Mouse (Mus musculus) cerebellum, postnatal 14 days (tissue): ENCODE results near the gene Gm45753.

ENCODE experiments used
- DNase-seq, 2 experiments: peaks; one replicate each; pipeline ENCODE4 v3.0.0; 2021; ENCODE audit warnings: mixed read lengths in 2 of 2

Gene Gm45753

GRCm38 (mm10) chr8:45269056-45269455, 39.2 kb downstream of the Gm45753 start:
- no peak for DNase-seq

DNA sequence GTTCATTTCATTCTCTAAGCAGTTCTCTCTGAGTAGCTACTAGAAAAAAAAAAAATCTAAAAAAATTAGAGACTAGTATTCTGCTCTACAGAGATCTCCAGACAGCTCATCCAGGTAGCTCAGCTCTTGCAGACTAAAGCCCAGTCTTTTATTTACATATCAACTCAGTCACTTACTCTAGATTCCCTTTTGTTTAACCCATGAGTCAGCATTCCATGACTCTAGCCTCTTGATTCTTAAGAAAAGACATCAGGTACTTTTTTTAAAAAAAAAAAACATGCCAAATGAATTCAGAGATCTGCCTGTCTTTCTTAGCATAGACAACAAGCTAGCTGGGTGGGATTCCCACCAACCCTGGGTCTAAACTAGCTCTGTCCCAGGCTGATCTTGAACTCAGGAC, 39.8 kb downstream of the Gm45753 start:
- no peak for DNase-seq

GRCm38 (mm10) chr8:45267611-45268391, 40.5 kb downstream of the Gm45753 start:
- DNase-seq = peak in 1 of 2 experiments; percentile 21

- DNase-seq = no peak
Observed at GRCm38 (mm10) chr8:45266993-45267392, 41.3 kb downstream of the Gm45753 start.

DNA sequence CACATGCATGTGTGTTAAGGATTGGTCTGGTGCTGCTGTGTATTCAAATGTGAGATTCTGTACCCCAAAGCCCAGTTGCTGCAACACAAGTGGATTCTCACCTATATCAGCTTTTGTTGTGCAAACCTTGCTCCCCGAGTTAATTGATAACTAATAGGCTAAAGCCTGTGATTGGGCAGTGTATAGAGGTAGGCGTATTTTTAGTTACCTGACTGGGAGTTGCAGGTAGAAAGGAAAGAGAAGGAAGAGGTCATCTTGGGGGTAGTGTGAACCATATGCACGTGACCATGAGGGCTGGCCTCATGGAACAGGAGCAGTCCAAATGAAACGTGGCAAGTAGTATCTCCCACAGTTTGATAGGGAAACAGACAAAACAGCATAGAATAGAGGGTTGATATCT, 43.3 kb downstream of the Gm45753 start:
- no peak for DNase-seq

DNA sequence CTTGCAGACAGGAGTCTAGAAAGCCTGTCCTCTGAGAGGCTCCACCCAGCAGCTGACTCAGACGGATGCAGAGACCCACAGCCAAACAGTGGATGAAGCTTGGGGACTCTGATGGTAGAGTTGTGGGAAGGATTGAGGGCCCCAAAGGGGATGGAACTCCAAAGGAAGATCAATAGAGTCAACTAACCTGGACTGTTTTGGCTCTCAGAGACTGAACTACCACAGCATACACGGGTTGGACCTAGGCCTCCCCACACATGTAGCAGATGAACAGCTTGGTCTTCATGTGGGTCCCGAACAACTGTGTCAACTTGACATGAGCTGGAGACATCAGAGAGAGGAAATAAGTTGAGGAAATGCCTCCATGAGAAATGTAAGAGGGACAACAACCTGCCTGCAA, 45.4 kb downstream of the Gm45753 start:
- no peak for DNase-seq

DNA sequence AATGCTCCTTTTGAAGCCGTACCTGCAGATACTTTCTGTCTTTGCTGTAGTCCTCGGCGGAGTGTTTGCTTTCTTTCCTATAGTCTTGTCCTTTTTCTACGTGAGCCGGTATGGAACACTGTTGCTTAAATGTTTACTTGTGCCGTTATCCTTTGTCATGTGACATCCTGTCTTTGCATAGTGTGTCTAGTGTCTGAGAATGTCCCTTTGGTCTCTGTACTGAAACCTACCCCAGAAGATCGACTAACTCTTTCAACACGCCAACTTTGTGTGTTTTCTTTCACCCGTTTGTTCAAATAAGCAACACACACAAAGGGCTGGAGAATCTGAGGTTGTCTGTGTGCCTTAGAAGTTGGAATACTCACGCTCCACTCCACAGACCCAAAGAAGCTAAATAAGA, 46.3 kb downstream of the Gm45753 start, which contains the start of gene F11:
Gene F11, minus strand, starts transcription at position 112 of the 400 bp plus-strand sequence.
- DNase-seq = no peak

- DNase-seq = no peak
Observed at GRCm38 (mm10) chr8:45258421-45258820, 49.8 kb downstream of the Gm45753 start.

DNA sequence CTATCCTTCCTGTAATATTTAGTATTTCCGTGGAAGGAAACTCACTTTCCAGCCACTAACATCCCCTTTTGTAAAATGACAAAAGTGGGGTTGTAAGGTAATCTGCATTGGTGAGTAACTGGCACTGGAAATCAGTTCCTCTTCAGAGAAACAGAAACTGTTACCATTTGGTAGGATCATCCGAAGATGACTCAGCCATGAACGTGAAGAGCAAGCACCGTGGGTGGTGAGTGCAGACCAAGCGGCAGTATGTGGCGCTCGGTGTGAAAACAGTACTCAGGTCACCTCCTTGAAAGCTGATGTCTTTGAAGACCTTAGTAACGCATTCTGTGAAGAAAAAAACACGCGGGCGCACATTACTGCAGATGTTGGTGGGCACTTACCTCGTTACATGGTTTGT, 53.2 kb downstream of the Gm45753 start:
- no peak for DNase-seq

- DNase-seq = no peak
Observed at GRCm38 (mm10) chr8:45254194-45254842, 53.9 kb downstream of the Gm45753 start.

DNA sequence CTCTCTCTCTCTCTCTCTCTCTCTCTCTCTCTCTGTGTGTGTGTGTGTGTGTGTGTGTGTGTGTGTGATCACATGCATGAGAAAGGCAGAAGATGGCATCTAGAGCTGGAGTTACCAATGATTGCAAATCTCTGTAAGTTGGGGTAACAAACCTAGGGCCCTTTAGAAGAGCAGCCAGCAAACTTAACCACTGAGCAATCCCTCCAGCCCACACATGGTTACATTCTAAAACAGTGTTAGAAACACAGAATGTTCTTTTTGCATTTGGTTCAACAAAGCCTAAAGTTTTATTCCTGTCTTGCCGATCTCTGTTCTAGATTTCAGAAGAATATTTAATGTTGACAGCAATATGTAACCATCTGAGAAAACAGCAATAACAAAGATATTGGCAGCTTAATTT, 54.7 kb downstream of the Gm45753 start:
- DNase-seq = no peak

DNA sequence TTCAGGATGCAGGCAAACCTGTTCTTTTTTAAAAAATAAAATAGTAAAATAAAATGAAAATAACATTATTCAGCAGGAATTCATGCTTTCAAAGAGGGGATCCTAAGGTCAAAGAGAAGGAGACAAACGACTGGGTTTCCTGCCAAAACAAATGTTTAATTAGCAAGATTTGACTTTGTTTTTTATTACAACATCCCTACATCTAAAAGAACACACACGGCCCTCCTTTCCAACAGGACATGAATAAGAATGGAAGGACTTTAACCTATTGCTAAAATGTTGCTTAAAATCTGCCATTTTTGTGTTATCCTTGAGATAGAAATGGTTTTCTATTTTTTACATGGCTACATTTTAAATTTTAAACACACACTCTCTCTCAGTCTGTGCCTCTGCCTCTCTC, 55.2 kb downstream of the Gm45753 start:
- no peak for DNase-seq

- no peak for DNase-seq
Observed at GRCm38 (mm10) chr8:45246307-45246706, 62.0 kb downstream of the Gm45753 start.

GRCm38 (mm10) chr8:45239363-45239762, 68.9 kb downstream of the Gm45753 start:
- no peak for DNase-seq

GRCm38 (mm10) chr8:45238282-45238681, 70.0 kb downstream of the Gm45753 start:
- DNase-seq = peak; percentile 58 to 70

DNA sequence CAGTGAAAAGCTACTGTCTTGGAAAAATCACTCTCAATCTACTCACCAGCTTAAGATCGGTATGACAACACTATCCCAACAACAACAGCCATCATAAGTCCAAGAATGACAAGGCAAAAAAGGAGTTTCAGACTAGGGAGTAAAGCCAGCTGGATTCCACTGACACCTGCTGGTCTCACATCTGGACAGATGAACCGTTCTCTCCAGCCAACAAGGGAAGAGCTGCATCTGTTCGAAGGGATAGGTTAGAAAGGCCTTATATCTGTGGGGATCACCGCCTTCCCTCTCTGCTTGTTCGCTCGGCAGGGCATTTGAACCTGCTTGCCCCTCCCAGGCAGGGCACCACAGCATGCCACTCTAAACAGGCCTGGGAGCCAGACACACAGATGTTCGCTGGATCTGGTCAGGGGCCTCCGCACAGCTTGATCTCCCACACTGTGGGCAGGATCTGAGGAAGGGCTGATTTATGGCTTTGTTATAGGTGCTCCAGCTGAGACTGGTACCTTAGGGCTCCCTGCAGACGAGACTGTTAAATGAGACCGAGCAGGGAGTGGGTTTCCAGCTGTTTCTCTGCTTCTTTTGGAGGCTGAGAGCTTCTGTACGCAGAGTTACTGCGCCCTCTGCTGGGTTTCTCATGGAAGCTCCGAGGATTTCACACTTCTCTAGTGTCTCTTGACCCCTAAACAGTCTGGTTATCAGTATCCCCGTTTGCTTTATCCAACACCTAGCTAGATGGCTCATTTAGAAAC, 71.9 kb downstream of the Gm45753 start:
- peak; percentile 72 to 75 for DNase-seq

- no peak for DNase-seq
Observed at GRCm38 (mm10) chr8:45235228-45235627, 73.0 kb downstream of the Gm45753 start.

GRCm38 (mm10) chr8:45233256-45233655, 75.0 kb downstream of the Gm45753 start:
- DNase-seq = no peak
